Comparison of ENCODE assay signal across 9 mouse cellular contexts in genomic region chr11:117348429-117349103, GRCm38 (mm10).
DNase-seq lines count a peak whose midpoint lies in the region; ATAC-seq and TF ChIP-seq lines count a peak whose summit lies in the region.
"Had no signal": no experiment of that assay in that cellular context is flagged by ENCODE, and none has a peak within 500 bp of the region (broad histone marks: within the 10 kb centered on the region; RNA-seq: fewer than 3 reads in every experiment).

No protein-coding gene starts in this region.

- DNase-seq in frontal cortex, postnatal 25 days (ENCODE audit: low spot score in 2 of 2) = no peak
- no peak for DNase-seq in spleen, adult 2 months (ENCODE audit: low read depth in 1 of 2, low spot score in 2 of 2)
- no peak for DNase-seq in spleen, postnatal 14 days (ENCODE audit: low spot score in 2 of 2)
- no peak for DNase-seq in limb, embryonic 14.5 days (ENCODE audit: low spot score)
- DNase-seq in urinary bladder, postnatal 25 days (ENCODE audit: low spot score) = no peak
- no peak for DNase-seq in right cerebral cortex, postnatal 36 days (ENCODE audit: low spot score in 2 of 2)

- H3K27me3 ChIP-seq in spleen, adult 2 months (ENCODE audit: control insufficient read depth, insufficient read depth, low read length) = no peaks in the 10 kb centered on the region
- H3K27me3 ChIP-seq in limb, embryonic 14.5 days (ENCODE audit: control insufficient read depth, insufficient read depth, low read length) = no peaks in the 10 kb centered on the region
- no peaks in the 10 kb centered on the region for H3K27me3 ChIP-seq in stomach, embryonic 15.5 days (replicated peaks)
- H3K27me3 ChIP-seq: liver, embryonic 15.5 days had no signal

- peaks cover 36% of the 10 kb centered on the region for H3K4me1 ChIP-seq in spleen, adult 2 months (ENCODE audit: control insufficient read depth, insufficient read depth, insufficient read length)
- peaks cover 72% of the 10 kb centered on the region for H3K4me1 ChIP-seq in limb, embryonic 14.5 days (ENCODE audit: control insufficient read depth, insufficient read depth, low read length)
- H3K4me1 ChIP-seq in stomach, embryonic 15.5 days = peaks cover 72% of the 10 kb centered on the region

- no peak overlapping the region for H3K4me3 ChIP-seq in spleen, adult 2 months (ENCODE audit: extremely low read depth, insufficient read depth, insufficient read length)
- no peak overlapping the region for H3K4me3 ChIP-seq in limb, embryonic 14.5 days (replicated peaks; ENCODE audit: low read length)
- no peak overlapping the region for H3K4me3 ChIP-seq in stomach, embryonic 15.5 days (replicated peaks)
- H3K4me3 ChIP-seq: liver, embryonic 15.5 days had no signal

- TF ChIP-seq POLR2A in spleen, adult 2 months (IDR thresholded peaks at IDR 0.05; ENCODE audit: low read depth, low read length) = no peak
- TF ChIP-seq POLR2A in limb, embryonic 14.5 days (IDR thresholded peaks at IDR 0.05; ENCODE audit: borderline replicate concordance, extremely low read depth, insufficient read depth, insufficient read length) = no peak

- WGBS in spleen, adult 2 months = 10% methylated on average over 10 of the region's 10 CpGs
- 40% methylated on average over 10 of the region's 10 CpGs for WGBS in limb, embryonic 14.5 days
- WGBS in stomach, embryonic 15.5 days = 50% methylated on average over 10 of the region's 10 CpGs

- ATAC-seq in frontal cortex, adult (ENCODE audit: low TSS enrichment) = 0 out of 2 replicates have a peak, but pooled peaks have one; percentile 11
- no peak for ATAC-seq in limb, embryonic 14.5 days (ENCODE audit: low FRiP score, low read depth)
- no peak for ATAC-seq in stomach, embryonic 15.5 days (ENCODE audit: insufficient read depth, low FRiP score, low read depth)

- no peak overlapping the region for H3K9ac ChIP-seq in limb, embryonic 14.5 days (ENCODE audit: low read depth, low read length, severe bottlenecking)
- no peak overlapping the region for H3K9ac ChIP-seq in stomach, embryonic 15.5 days
- H3K9ac ChIP-seq: liver, embryonic 15.5 days had no signal

- peak overlapping the region; percentile 76 for H3K27ac ChIP-seq in spleen, adult 2 months (ENCODE audit: insufficient read depth, low read length)
- H3K27ac ChIP-seq in limb, embryonic 14.5 days (replicated peaks; ENCODE audit: low read depth, low read length) = peak overlapping the region; percentile 74; the same call in 1 of the 2 replicates
- peak overlapping the region; percentile 36; the same call in 1 of the 2 replicates for H3K27ac ChIP-seq in stomach, embryonic 15.5 days

- H3K36me3 ChIP-seq in spleen, adult 2 months (ENCODE audit: control insufficient read depth, insufficient read depth, low read length) = peaks cover 13% of the 10 kb centered on the region
- H3K36me3 ChIP-seq in limb, embryonic 14.5 days (ENCODE audit: control insufficient read depth, insufficient read depth, low read length) = peaks cover 25% of the 10 kb centered on the region
- H3K36me3 ChIP-seq in stomach, embryonic 15.5 days = peaks cover 22% of the 10 kb centered on the region

- no peaks in the 10 kb centered on the region for H3K9me3 ChIP-seq in limb, embryonic 14.5 days (ENCODE audit: control insufficient read depth, low read length)
- H3K9me3 ChIP-seq in stomach, embryonic 15.5 days = no peaks in the 10 kb centered on the region
- H3K9me3 ChIP-seq: liver, embryonic 15.5 days had no signal

- TF ChIP-seq CTCF in spleen, adult 2 months (IDR thresholded peaks at IDR 0.05; ENCODE audit: extremely low read depth, insufficient read depth, insufficient read length, insufficient replicate concordance) = no peak

- no peak overlapping the region for H3K4me2 ChIP-seq in limb, embryonic 14.5 days (replicated peaks; ENCODE audit: low read depth, low read length, severe bottlenecking)
- H3K4me2 ChIP-seq in stomach, embryonic 15.5 days = no peak overlapping the region
